Mouse (Mus musculus) CH12.LX (cell line): ENCODE data around the gene Dnm1. TPM values are rescaled to one million over a fixed set of nuclear protein-coding genes. Genes with fewer than 3 reads are reported as not detected.

Source experiments
- DNase-seq: peaks from one replicate; pipeline ENCODE4 v3.0.0-alpha.2; 2013; ENCODE audit errors: extremely low read depth
- H3K27ac ChIP-seq: 2 replicates; pipeline ENCODE4 v1.5.1; 2012; ENCODE audit warnings: low read depth, mild to moderate bottlenecking, control low read depth, moderate library complexity; ENCODE audit not compliant: insufficient read depth
- H3K27me3 ChIP-seq: replicated peaks from 2 replicates; pipeline ENCODE3; 2012; ENCODE audit warnings: inconsistent platforms
- H3K36me3 ChIP-seq, 2 experiments: replicated peaks in 1 of 2; 2 replicates each; pipeline versions ENCODE3 to v1.6.1; 2012; ENCODE audit warnings: inconsistent platforms in 1 of 2, low read length in 1 of 2, mild to moderate bottlenecking in 1 of 2, mixed read lengths in 1 of 2, moderate library complexity in 1 of 2; ENCODE audit not compliant: control insufficient read depth in 1 of 2, insufficient read depth in 1 of 2
- H3K4me1 ChIP-seq, 2 experiments: 2 replicates each; pipeline ENCODE4 v1.6.1; 2012; ENCODE audit warnings: inconsistent platforms in 1 of 2, moderate library complexity in 1 of 2; ENCODE audit not compliant: insufficient read depth in 2 of 2, control insufficient read depth in 1 of 2
- H3K4me2 ChIP-seq: 2 replicates; pipeline ENCODE4 v1.6.1; 2012; ENCODE audit warnings: low read depth, mild to moderate bottlenecking, control low read depth; ENCODE audit not compliant: poor library complexity, insufficient read depth, severe bottlenecking
- H3K4me3 ChIP-seq, 3 experiments: fragments of 150-350 bp in 1 of 3; sonication (generic) in 1 of 3; replicated peaks in 1 of 3; 2 replicates each; pipeline versions ENCODE3 to v1.5.1; 2011 to 2012; ENCODE audit warnings: low read depth in 2 of 3, low read length in 2 of 3, mild to moderate bottlenecking in 2 of 3, moderate library complexity in 2 of 3, control low read depth in 1 of 3, improper control_type of control experiment in 1 of 3, inconsistent platforms in 1 of 3, mixed read lengths in 1 of 3; ENCODE audit not compliant: poor library complexity in 1 of 3
- H3K79me2 ChIP-seq: replicated peaks from 2 replicates; pipeline ENCODE4 v1.6.1; 2012; ENCODE audit warnings: mild to moderate bottlenecking, moderate library complexity; ENCODE audit not compliant: control insufficient read depth, poor library complexity, insufficient read depth, severe bottlenecking; ENCODE audit errors: extremely low read depth
- H3K9ac ChIP-seq: 2 replicates; pipeline ENCODE4 v1.6.1; 2012; ENCODE audit warnings: low read depth, mild to moderate bottlenecking, control low read depth, moderate library complexity; ENCODE audit not compliant: insufficient read depth
- H3K9me3 ChIP-seq: replicated peaks from 2 replicates; pipeline ENCODE3; 2012; ENCODE audit warnings: low read length, inconsistent platforms, mixed read lengths
- CHD2 ChIP-seq: IDR thresholded peaks from 2 replicates; pipeline ENCODE4 v1.6.1; 2011; ENCODE audit warnings: low read length, improper control_type of control experiment
- CTCF ChIP-seq, 2 experiments: IDR thresholded peaks in 1 of 2; conservative IDR thresholded peaks in 1 of 2; 2 replicates each; pipeline ENCODE4 v1.5.1; 2011 to 2012; ENCODE audit warnings: low read depth in 2 of 2, low read length in 2 of 2, improper control_type of control experiment in 1 of 2, inconsistent platforms in 1 of 2, mild to moderate bottlenecking in 1 of 2, moderate library complexity in 1 of 2
- E2F4 ChIP-seq: IDR thresholded peaks from 2 replicates; pipeline ENCODE4 v1.6.1; 2011; ENCODE audit warnings: low read depth, low read length, improper control_type of control experiment; ENCODE audit not compliant: insufficient replicate concordance
- ETS1 ChIP-seq: conservative IDR thresholded peaks from 2 replicates; pipeline ENCODE4 v1.6.1; 2012; ENCODE audit warnings: low read depth, mild to moderate bottlenecking, inconsistent platforms, low read length, improper control_type of control experiment, moderate library complexity
- HCFC1 ChIP-seq: IDR thresholded peaks from 2 replicates; pipeline ENCODE4 v1.6.1; 2012; ENCODE audit warnings: low read depth, mild to moderate bottlenecking, inconsistent platforms, low read length, improper control_type of control experiment
- IRF4 ChIP-seq: IDR thresholded peaks from 2 replicates; pipeline ENCODE4 v1.6.1; 2014; ENCODE audit warnings: low read depth, mild to moderate bottlenecking, inconsistent platforms, low read length, improper control_type of control experiment
- KAT2A ChIP-seq: IDR thresholded peaks from 2 replicates; pipeline ENCODE4 v1.6.1; 2012; ENCODE audit warnings: low read length, improper control_type of control experiment, inconsistent platforms; ENCODE audit not compliant: insufficient replicate concordance
- MAX ChIP-seq: IDR thresholded peaks from 2 replicates; pipeline ENCODE4 v1.6.1; 2011; ENCODE audit warnings: low read length, improper control_type of control experiment
- MEF2A ChIP-seq: IDR thresholded peaks from 2 replicates; pipeline ENCODE4 v1.6.1; 2014; ENCODE audit warnings: low read depth, mild to moderate bottlenecking, inconsistent platforms, low read length, improper control_type of control experiment, borderline replicate concordance
- MYC ChIP-seq: IDR thresholded peaks from 2 replicates; pipeline ENCODE4 v1.6.1; 2011; ENCODE audit warnings: low read depth, mild to moderate bottlenecking, improper control_type of control experiment, low read length
- NRF1 ChIP-seq: IDR thresholded peaks from 2 replicates; pipeline ENCODE4 v1.6.1; 2014; ENCODE audit warnings: low read depth, mild to moderate bottlenecking, inconsistent platforms, low read length, improper control_type of control experiment, moderate library complexity
- PAX5 ChIP-seq: IDR thresholded peaks from 2 replicates; pipeline ENCODE4 v1.6.1; 2012; ENCODE audit warnings: low read length, inconsistent platforms, mixed read lengths
- POLR2AphosphoS2 ChIP-seq: IDR thresholded peaks from 2 replicates; pipeline ENCODE4 v1.6.1; 2011; ENCODE audit warnings: low read depth, low read length, improper control_type of control experiment
- RAD21 ChIP-seq: IDR thresholded peaks from 2 replicates; pipeline ENCODE4 v1.6.1; 2011; ENCODE audit warnings: low read depth, mild to moderate bottlenecking, low read length, improper control_type of control experiment, moderate library complexity
- SIN3A ChIP-seq: IDR thresholded peaks from 2 replicates; pipeline ENCODE4 v1.6.1; 2012; ENCODE audit warnings: low read length, improper control_type of control experiment, inconsistent platforms
- SMC3 ChIP-seq: IDR thresholded peaks from 2 replicates; pipeline ENCODE4 v1.6.1; 2011; ENCODE audit warnings: low read depth, low read length, improper control_type of control experiment
- TBP ChIP-seq: conservative IDR thresholded peaks from 2 replicates; pipeline ENCODE4 v1.6.1; 2011; ENCODE audit warnings: low read depth, low read length, improper control_type of control experiment
- TCF12 ChIP-seq: IDR thresholded peaks from 2 replicates; pipeline ENCODE4 v1.6.1; 2014; ENCODE audit warnings: low read depth, mild to moderate bottlenecking, inconsistent platforms, low read length, improper control_type of control experiment
- UBTF ChIP-seq: IDR thresholded peaks from 2 replicates; pipeline ENCODE4 v1.6.1; 2012; ENCODE audit warnings: low read depth, mild to moderate bottlenecking, inconsistent platforms, low read length, improper control_type of control experiment, moderate library complexity
- ZMIZ1 ChIP-seq: IDR thresholded peaks from 2 replicates; pipeline ENCODE4 v1.6.1; 2012; ENCODE audit warnings: low read depth, mild to moderate bottlenecking, inconsistent platforms, low read length, improper control_type of control experiment
- ZNF384 ChIP-seq: IDR thresholded peaks from 2 replicates; pipeline ENCODE4 v1.6.1; 2012; ENCODE audit warnings: low read depth, low read length, improper control_type of control experiment, inconsistent platforms
- dilution Hi-C: fragments of 300-500 bp; cut with MboI; formaldehyde crosslinking; loops from 2 replicates; pipeline ENCODE4 v1.14.3; 2020; ENCODE audit warnings: low sequenced_read_pairs; ENCODE audit not compliant: extremely low pct_unique_long_range_greater_than_20kb, extremely low pct_ligation_motif_present
- in situ Hi-C: fragments of 300-500 bp; cut with MboI; formaldehyde crosslinking; loops from 3 replicates; pipeline ENCODE4 v1.14.3; 2019; ENCODE audit warnings: low sequenced_read_pairs, low pct_ligation_motif_present, low pct_unique_long_range_greater_than_20kb, mixed read lengths
- polyA plus RNA-seq: library from polyadenylated mRNA; unstranded; fragments of >175 nt; gene quantifications from 2 replicates; pipeline ENCODE4 v1.2.1, GENCODE M21; 2012; ENCODE audit warnings: low read depth; ENCODE audit not compliant: insufficient read length
- total RNA-seq, 2 experiments: library from RNA; depleted of rRNA; stranded (reverse); fragments of 300-350 nt in 1 of 2; fragments of >200 nt in 1 of 2; gene quantifications; 2 replicates each; pipeline ENCODE4 v1.2.3; 2012 to 2014

The Dnm1 gene
- total and polyA plus RNA-seq, 3 experiments, result 0.25 TPM; not detected in 2

GRCm38 (mm10) chr2:32318709-32319585, 34.2 kb downstream of the Dnm1 start:
- H3K4me3 ChIP-seq, result no peak overlapping the region
- peak; percentile 28; the same call in 1 of the 2 replicates for TF ChIP-seq ZNF384
- TF ChIP-seq SIN3A, result no peak
- TF ChIP-seq, all 38 proteins: peak for 1
- Histone ChIP-seq H3K36me3 (no peaks in the 10 kb centered on the region), H3K4me1 (peaks cover 8 to 13% of the 10 kb centered on the region in 2 experiments), H3K27me3 (peaks cover 73% of the 10 kb centered on the region), H3K79me2 (no peaks in the 10 kb centered on the region), H3K4me2 (no peak overlapping the region), H3K9ac (no peak overlapping the region), H3K27ac (no peak overlapping the region), H3K9me3 (no peaks in the 10 kb centered on the region)
- in situ Hi-C loops (no loop called here), dilution Hi-C loops (no loop called here)
- DNase-seq, result no peak

- Histone ChIP-seq H3K79me2 (no peaks in the 10 kb centered on the region), H3K4me2 (no peak overlapping the region), H3K27ac (no peak overlapping the region), H3K4me1 (peaks cover 8 to 13% of the 10 kb centered on the region in 2 experiments), H3K9me3 (no peaks in the 10 kb centered on the region), H3K36me3 (no peaks in the 10 kb centered on the region), H3K9ac (no peak overlapping the region), H3K4me3 (no peak overlapping the region), H3K27me3 (peaks cover 70% of the 10 kb centered on the region)
- TF ChIP-seq NRF1 (no peak), SMC3 (no peak), MYC (no peak), CTCF (conservative IDR thresholded peaks at IDR 0.05 in 1 of 2, IDR thresholded peaks at IDR 0.05 in 1 of 2; ENCODE audit: low read depth in 2 of 2, low read length in 2 of 2) (no peak), ZNF384 (no peak), PAX5 (no peak)
- DNase-seq, result no peak
- in situ Hi-C loops, result no loop called here
- dilution Hi-C loops, result no loop called here
These were observed 35.2 kb downstream of the Dnm1 start for GRCm38 (mm10) chr2:32317791-32318417.

- peaks cover 11 to 13% of the 10 kb centered on the region in 2 experiments for H3K4me1 ChIP-seq
- no peaks in the 10 kb centered on the region for H3K9me3 ChIP-seq
- H3K36me3 ChIP-seq, result no peaks in the 10 kb centered on the region
- no peak for TF ChIP-seq TBP
- no peak for TF ChIP-seq ZNF384
- no peak for TF ChIP-seq UBTF
- TF ChIP-seq MAX, result no peak
- TF ChIP-seq ZMIZ1, result no peak
- TF ChIP-seq HCFC1, result no peak
- no peak for TF ChIP-seq TCF12
- TF ChIP-seq MEF2A, result no peak
- TF ChIP-seq CHD2, result no peak
- no peak for TF ChIP-seq NRF1
- TF ChIP-seq IRF4, result no peak
- TF ChIP-seq MYC, result no peak
- TF ChIP-seq CTCF (conservative IDR thresholded peaks at IDR 0.05 in 1 of 2, IDR thresholded peaks at IDR 0.05 in 1 of 2; ENCODE audit: low read depth in 2 of 2, low read length in 2 of 2), result no peak
- no peak for TF ChIP-seq E2F4
- no peak for TF ChIP-seq ETS1
- no peak for TF ChIP-seq KAT2A
- TF ChIP-seq POLR2AphosphoS2, result no peak
- no peak for TF ChIP-seq RAD21
- TF ChIP-seq, all 38 proteins: peak for 0
- no peak for DNase-seq
- H3K9ac ChIP-seq, result no peak overlapping the region
- in situ Hi-C loops (no loop called here), dilution Hi-C loops (no loop called here)
- no peak overlapping the region for H3K27ac ChIP-seq
- H3K27me3 ChIP-seq, result peaks cover 63% of the 10 kb centered on the region
- no peaks in the 10 kb centered on the region for H3K79me2 ChIP-seq
- H3K4me2 ChIP-seq, result no peak overlapping the region
- no peak overlapping the region for H3K4me3 ChIP-seq
These were observed 36.1 kb downstream of the Dnm1 start for GRCm38 (mm10) chr2:32316887-32317656.
